Mouse (Mus musculus) lung, adult 2 months (tissue): Measurements from ENCODE around the gene Cdca3.

Experiments used
- CTCF ChIP-seq: fragments of 200-500 bp; IDR thresholded peaks from 2 replicates; pipeline ENCODE4 v1.5.1; 2011; ENCODE audit warnings: mild to moderate bottlenecking, low read length, control low read depth; ENCODE audit not compliant: insufficient read depth
- POLR2A ChIP-seq: fragments of 200-500 bp; IDR thresholded peaks from 2 replicates; pipeline ENCODE4 v1.6.1; 2011; ENCODE audit warnings: low read depth, mild to moderate bottlenecking, control low read depth, low read length, borderline replicate concordance; ENCODE audit errors: extremely low read depth

- TF ChIP-seq CTCF (no peak), POLR2A (no peak)
Measured at GRCm38 (mm10) chr6:124786756-124787420, 42.5 kb upstream of the Cdca3 start.
